In genomic region chr2:151008517-151008932, GRCm38 (mm10) we compare ENCODE assay signal across 8 mouse cellular contexts. TPM values are rescaled to one million over a fixed set of nuclear protein-coding genes. Genes with fewer than 3 reads are reported as not detected.
DNase-seq lines count a peak whose midpoint lies in the region; ATAC-seq and TF ChIP-seq lines count a peak whose summit lies in the region.

No protein-coding gene starts in this region.

- intact Hi-C loops in left cerebral cortex, postnatal 4 days (cut with DNase I) = loop anchor here (10.0 kb wide), 1 partner anchor 184 kb away; no protein-coding TSS in a partner anchor

- H3K27me3 ChIP-seq in lung, embryonic 14.5 days (ENCODE audit: insufficient read depth, low read length) = no peaks in the 10 kb centered on the region
- H3K27me3 ChIP-seq in liver, embryonic 15.5 days = no peaks in the 10 kb centered on the region

- TF ChIP-seq CTCF in lung, embryonic 14.5 days (IDR thresholded peaks at IDR 0.05; ENCODE audit: low read depth) = no peak

- H3K36me3 ChIP-seq in lung, embryonic 14.5 days (ENCODE audit: insufficient read depth) = no peaks in the 10 kb centered on the region
- no peaks in the 10 kb centered on the region for H3K36me3 ChIP-seq in liver, embryonic 15.5 days (replicated peaks)

- peak overlapping the region; percentile 65 for H3K4me3 ChIP-seq in lung, embryonic 14.5 days (ENCODE audit: low read depth, low read length)
- H3K4me3 ChIP-seq in liver, embryonic 15.5 days (replicated peaks) = peak overlapping the region; percentile 92

- H3K4me1 ChIP-seq in lung, embryonic 14.5 days (ENCODE audit: insufficient read depth) = peaks cover 8% of the 10 kb centered on the region; the same call in 1 of the 2 replicates
- peaks cover 81% of the 10 kb centered on the region for H3K4me1 ChIP-seq in liver, embryonic 15.5 days (replicated peaks)

- peak overlapping the region; percentile 85 for H3K9ac ChIP-seq in lung, embryonic 14.5 days
- H3K9ac ChIP-seq in liver, embryonic 15.5 days = peak overlapping the region; percentile 93

- WGBS in lung, embryonic 14.5 days = under 1% methylated on average over 21 of the region's 21 CpGs
- under 1% methylated on average over 21 of the region's 21 CpGs for WGBS in liver, embryonic 15.5 days (ENCODE audit: insufficient replicate concordance)

- DNase-seq in lung, embryonic 14.5 days = peak; percentile 47
- DNase-seq in lung, postnatal 14 days = no peak
- DNase-seq in adrenal gland, postnatal 14 days = peak; percentile 60
- peak; percentile 33 for DNase-seq in forelimb bud, embryonic 11.5 days (ENCODE audit: low read depth, low spot score)
- peak; percentile 80 for DNase-seq in testis, postnatal 14 days (ENCODE audit: low spot score)
- DNase-seq in thymus, adult 18-20 months = no peak
- DNase-seq in left cerebral cortex, postnatal 4 days = no peak

- H3K9me3 ChIP-seq in lung, embryonic 14.5 days (ENCODE audit: low read depth, low read length) = no peaks in the 10 kb centered on the region
- H3K9me3 ChIP-seq in liver, embryonic 15.5 days (replicated peaks) = no peaks in the 10 kb centered on the region

- no peak overlapping the region for H3K27ac ChIP-seq in lung, embryonic 14.5 days (ENCODE audit: low read depth)
- H3K27ac ChIP-seq in liver, embryonic 15.5 days (replicated peaks) = peak overlapping the region; percentile 92

- H3K4me2 ChIP-seq in lung, embryonic 14.5 days = peak overlapping the region; percentile 88
- H3K4me2 ChIP-seq in liver, embryonic 15.5 days = peak overlapping the region; percentile 85

- ATAC-seq in lung, embryonic 14.5 days (ENCODE audit: insufficient read depth) = peak; percentile 9; the same call in 1 of the 2 replicates
- peak; percentile 37 for ATAC-seq in liver, embryonic 15.5 days (ENCODE audit: insufficient read depth)

RNA-seq across cellular contexts. Expression of gene Ninl, which starts 30.7 kb away (rescaled TPM):
- 12.6 and 20.3 TPM in 2 replicates for polyA plus RNA-seq in lung, embryonic 14.5 days (2014; fragmentation: Nextera tagmentation; extraction: Ambion mirVana)
- 18.9 and 21.8 TPM in 2 replicates for total RNA-seq in adrenal gland, postnatal 14 days (2021)
- 12.4 and 14.0 TPM in 2 replicates for polyA plus RNA-seq in liver, embryonic 15.5 days (2015; fragmentation: Nextera tagmentation; extraction: Ambion mirVana)
- total RNA-seq in left cerebral cortex, postnatal 4 days (2021) = 10 to 100 TPM in 1 of 2 experiments, 1 to 10 TPM in 1; 9.3 to 12.4 TPM

RNA-seq across cellular contexts. Expression of gene Nanp, which starts 30.7 kb away (rescaled TPM):
- polyA plus RNA-seq in lung, embryonic 14.5 days (2014; fragmentation: Nextera tagmentation; extraction: Ambion mirVana) = 48.5 and 49.9 TPM in 2 replicates
- 10.8 and 13.4 TPM in 2 replicates for total RNA-seq in adrenal gland, postnatal 14 days (2021)
- polyA plus RNA-seq in liver, embryonic 15.5 days (2015; fragmentation: Nextera tagmentation; extraction: Ambion mirVana) = 60.8 and 65.2 TPM in 2 replicates
- 10 to 100 TPM; 13.1 to 14.3 TPM for total RNA-seq in left cerebral cortex, postnatal 4 days (2021)

Comparison
In these comparisons a context has a peak if more than half of its experiments do, and no peak if none do; other contexts are left out.
1. DNase-seq: peak in lung, embryonic 14.5 days (single experiment), adrenal gland, postnatal 14 days (single experiment), forelimb bud, embryonic 11.5 days (single experiment) and testis, postnatal 14 days (single experiment); none in lung, postnatal 14 days (single experiment), thymus, adult 18-20 months (0 of 2) and left cerebral cortex, postnatal 4 days (single experiment).